Mouse (Mus musculus) cortical plate, adult 2 months (tissue): Measurements from ENCODE around the gene Psmd2.

Experiments used
- CTCF ChIP-seq: fragments of 200-500 bp; IDR thresholded peaks from 2 replicates; pipeline ENCODE4 v1.5.1; 2011; ENCODE audit warnings: mild to moderate bottlenecking, control low read depth, low read length; ENCODE audit not compliant: insufficient read depth; ENCODE audit errors: extremely low read depth
- POLR2A ChIP-seq: fragments of 200-500 bp; IDR thresholded peaks from 2 replicates; pipeline ENCODE4 v1.6.1; 2011; ENCODE audit warnings: mild to moderate bottlenecking, low read length, control low read depth; ENCODE audit not compliant: insufficient read depth; ENCODE audit errors: extremely low read depth

DNA sequence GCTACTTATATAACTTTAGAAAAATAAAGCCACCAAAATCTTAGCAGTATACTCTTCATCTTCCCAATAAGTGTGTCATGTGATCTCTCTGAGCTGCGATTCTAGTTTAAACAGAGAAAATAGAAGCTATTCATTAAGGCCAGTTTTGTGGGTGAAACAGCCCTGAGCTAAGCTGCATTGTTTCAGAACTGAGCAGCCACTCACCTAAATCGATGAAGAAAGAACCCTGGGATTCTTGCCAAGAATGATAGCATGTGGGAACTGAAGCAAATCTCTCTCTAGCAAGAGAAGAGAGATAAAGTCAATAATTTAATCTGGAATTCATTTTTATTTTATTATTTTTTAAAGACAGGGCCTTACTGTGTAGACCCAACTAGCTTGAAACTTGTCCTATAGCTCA is 28.2 kb upstream of the Psmd2 start:
- TF ChIP-seq CTCF (no peak), POLR2A (no peak)
